Mouse (Mus musculus): ENCODE measurements around the gene Gpatch2. TPM values are rescaled to one million over a fixed set of nuclear protein-coding genes. Genes with fewer than 3 reads are reported as not detected.

The Gpatch2 gene
- total RNA-seq, 2 experiments from 2014 or later = 18.9 to 24.7 TPM

- DNase-seq = no peak
These were observed 158.2 kb downstream of the Gpatch2 start for GRCm38 (mm10) chr1:187373506-187373905.

GRCm38 (mm10) chr1:187374418-187374817 is 159.1 kb downstream of the Gpatch2 start:
- DNase-seq = no peak

GRCm38 (mm10) chr1:187376946-187377671 is 161.8 kb downstream of the Gpatch2 start:
- no peak for DNase-seq

DNA sequence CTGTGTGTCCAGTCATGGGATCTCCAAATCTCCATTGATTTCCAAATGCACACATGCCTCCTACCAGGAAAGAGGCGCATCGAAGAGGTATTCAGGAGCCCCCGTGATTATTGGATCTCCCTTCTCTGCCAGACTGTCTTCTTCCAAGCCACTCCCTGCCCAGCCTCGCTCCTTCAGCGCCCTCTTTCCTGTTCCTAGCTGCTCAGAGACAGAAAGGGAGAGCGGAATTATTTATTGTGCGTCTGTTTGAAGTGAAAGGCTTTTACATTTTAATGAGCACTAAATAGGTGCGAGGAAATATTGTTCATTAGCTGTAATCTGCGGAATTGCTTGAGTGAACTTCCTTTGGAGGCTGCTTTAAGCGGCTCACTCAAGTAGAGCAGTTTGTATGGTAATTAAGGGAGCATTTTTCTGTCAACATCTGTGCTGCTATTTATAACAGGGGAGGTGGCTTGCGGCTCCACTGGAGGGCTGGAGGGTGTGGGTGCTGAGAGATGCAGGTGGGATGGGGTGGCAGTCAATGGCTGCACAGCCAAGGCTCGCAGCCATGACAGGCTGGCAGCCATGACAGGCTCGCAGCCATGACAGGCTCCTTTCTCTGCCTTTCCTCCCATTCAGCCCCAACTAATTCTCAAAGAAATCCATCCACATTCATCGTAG is 162.7 kb downstream of the Gpatch2 start:
- DNase-seq = no peak

DNA sequence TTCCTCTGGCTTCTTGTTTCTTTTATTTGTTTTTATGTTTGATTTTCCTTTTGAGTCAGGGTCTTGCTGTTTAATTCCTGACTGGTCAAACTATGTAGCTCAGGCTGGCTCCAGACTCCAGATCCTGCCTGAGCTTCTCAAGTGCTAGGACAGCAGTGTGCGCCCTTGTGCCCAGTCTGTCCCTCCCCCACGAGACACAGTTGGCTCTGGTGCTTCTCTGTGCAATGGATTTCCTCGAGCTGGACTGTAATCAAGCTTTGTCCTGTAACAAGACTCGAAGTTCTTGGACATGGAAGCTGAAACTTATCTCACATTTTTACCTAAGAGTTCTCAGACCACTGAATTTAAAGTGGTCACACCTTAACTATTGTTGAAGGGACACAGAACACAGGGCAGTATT is 174.2 kb downstream of the Gpatch2 start:
- peak; percentile 56 for DNase-seq

DNA sequence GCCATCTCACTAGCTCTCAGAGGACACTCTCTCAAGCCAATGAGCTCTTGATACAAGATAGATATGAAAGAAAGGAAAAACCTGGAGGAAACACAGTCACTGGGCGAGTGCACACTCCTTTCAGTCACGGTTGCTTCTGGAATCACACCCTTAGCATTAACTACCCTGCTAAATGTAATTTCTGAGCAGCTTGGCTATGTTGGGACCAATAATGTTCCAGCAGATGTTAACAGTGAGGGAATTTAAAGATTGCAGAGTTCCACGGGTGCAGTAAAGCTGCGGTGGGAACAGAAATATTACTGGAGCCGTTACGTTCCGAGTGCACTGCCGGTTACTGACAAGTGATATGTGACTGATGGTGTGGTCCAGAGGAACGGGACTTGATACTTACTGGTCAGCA is 185.5 kb downstream of the Gpatch2 start:
- no peak for DNase-seq

Other genes with a start within 250 kb of the Gpatch2 start
- not detected for gene D1Pas1, start 248.1 kb upstream of the Gpatch2 start, total RNA-seq (2021)
- 1 to 10 TPM in 1 of 2 experiments, under 1 TPM in 1; 0.84 to 1.6 TPM for gene Spata17, start within 50 bp of the Gpatch2 start, total RNA-seq (2021)